In the genomic region with DNA sequence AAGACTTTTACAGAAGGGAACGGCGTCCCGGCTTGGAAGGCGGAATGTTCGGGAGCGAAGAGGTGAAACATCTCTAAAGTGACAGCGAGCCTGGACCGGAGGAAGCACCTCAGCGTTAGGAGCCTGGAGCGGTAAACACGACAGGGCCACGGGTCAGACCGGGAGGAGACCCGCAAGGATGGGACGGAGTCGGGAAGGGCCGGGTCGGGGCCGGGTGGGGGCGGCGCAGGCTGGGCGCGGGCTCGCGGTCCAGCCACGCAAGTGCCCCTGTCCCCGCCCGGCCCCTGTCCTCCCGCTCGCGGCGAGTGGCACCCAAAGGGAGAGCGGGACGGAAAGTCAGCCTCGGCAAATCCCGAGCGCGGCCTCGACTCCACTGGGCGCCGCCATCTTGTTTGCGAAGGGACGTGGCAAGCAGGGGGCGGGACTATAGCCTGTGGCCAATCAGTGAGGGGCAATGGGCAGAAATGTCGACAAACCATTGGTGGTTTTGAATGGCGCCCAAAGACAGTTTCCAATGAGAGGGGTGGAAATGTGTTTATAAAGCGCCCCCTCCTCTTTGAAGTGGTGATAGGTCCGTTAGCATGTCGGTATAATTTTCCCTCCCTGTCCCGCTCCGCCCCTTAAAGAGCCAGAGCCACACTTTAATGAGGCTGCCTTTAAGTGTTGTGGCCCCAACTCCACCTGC, we compare ENCODE assay signal across 8 mouse cellular contexts. TPM values are rescaled to one million over a fixed set of nuclear protein-coding genes. Genes with fewer than 3 reads are reported as not detected.
DNase-seq lines count a peak whose midpoint lies in the region; ATAC-seq lines count a peak whose summit lies in the region.

Gm49380 (minus strand) TSS at position 396 of the 685 bp plus-strand sequence.
Rnf26 (minus strand) TSS at position 413 of the 685 bp plus-strand sequence.

- H3K4me1 ChIP-seq in hindbrain, embryonic 12.5 days: peaks cover 32% of the 10 kb centered on the region

- peak within 1 kb of the TSS; percentile 92 for H3K4me3 ChIP-seq in hindbrain, embryonic 12.5 days

- WGBS in hindbrain, embryonic 12.5 days: under 1% methylated on average over 45 of the region's 51 CpGs

- peak within 1 kb of the TSS; percentile 84 for H3K9ac ChIP-seq in hindbrain, embryonic 12.5 days

- H3K36me3 ChIP-seq in hindbrain, embryonic 12.5 days: no peaks in the 10 kb centered on the region; the same call in 1 of the 2 replicates

- peak; percentile 97 for ATAC-seq in hindbrain, embryonic 12.5 days (ENCODE audit: low FRiP score)

- peak; percentile 97 for DNase-seq in NIH3T3 (ENCODE audit: low read depth)
- peak; percentile 99 for DNase-seq in cerebellum, postnatal 10 days
- peak; percentile 95 for DNase-seq in frontal cortex, postnatal 10 days (ENCODE audit: low spot score in 2 of 2)
- peak; percentile 94 to 98 for DNase-seq in layer of hippocampus, postnatal 14 days (ENCODE audit: low spot score in 2 of 2)
- peak; percentile 96 for DNase-seq in lung, postnatal 14 days
- peak; percentile 96 for DNase-seq in retina, adult 2 months (ENCODE audit: low read depth, low spot score)
- DNase-seq in thymus, postnatal 36 days: peak; percentile 93 to 95

- peak within 1 kb of the TSS; percentile 58 for H3K4me2 ChIP-seq in hindbrain, embryonic 12.5 days (replicated peaks)

- H3K27me3 ChIP-seq in hindbrain, embryonic 12.5 days: no peaks in the 10 kb centered on the region

- H3K27ac ChIP-seq in hindbrain, embryonic 12.5 days: peak within 1 kb of the TSS; percentile 57; the same call in 1 of the 2 replicates

- no peaks in the 10 kb centered on the region for H3K9me3 ChIP-seq in hindbrain, embryonic 12.5 days (replicated peaks)

RNA-seq across cellular contexts. Expression of gene Gm49380, which starts in this region (rescaled TPM):
- 0.26 and 0.30 TPM in 2 replicates for polyA plus RNA-seq in hindbrain, embryonic 12.5 days (2016; fragmentation: Nextera tagmentation; extraction: Ambion mirVana)
- total RNA-seq in layer of hippocampus, postnatal 14 days (2021): under 1 TPM; 0.14 to 0.29 TPM

RNA-seq across cellular contexts. Expression of gene Rnf26, which starts in this region (rescaled TPM):
- 57.1 and 61.4 TPM in 2 replicates for polyA plus RNA-seq in hindbrain, embryonic 12.5 days (2016; fragmentation: Nextera tagmentation; extraction: Ambion mirVana)
- total RNA-seq in layer of hippocampus, postnatal 14 days (2021): 10 to 100 TPM; 27.7 to 28.2 TPM

Comparison
In these comparisons a context has a peak if more than half of its experiments do, and no peak if none do; other contexts are left out.
1. Peak in every context shown above with its lines: DNase-seq, ATAC-seq, H3K4me3 ChIP-seq and H3K27ac ChIP-seq.